Mouse (Mus musculus) liver, embryonic 14.5 days (tissue): ENCODE measurements around the gene Ss18l2.

Experiments
- CTCF ChIP-seq: IDR thresholded peaks from 2 replicates; pipeline ENCODE4 v1.5.1; 2016; ENCODE audit warnings: antibody characterized with exemption, low read depth, control low read depth
- EP300 ChIP-seq: IDR thresholded peaks from 2 replicates; pipeline ENCODE4 v1.6.1; 2016; ENCODE audit warnings: antibody characterized with exemption, low read depth

- TF ChIP-seq EP300 = no peak
- TF ChIP-seq CTCF = peak; percentile 74
Observed at GRCm38 (mm10) chr9:121704646-121705625, 5.2 kb upstream of the Ss18l2 start, which contains the start of gene Sec22c.
